Mouse (Mus musculus) cerebellum, postnatal 36 days (tissue): ENCODE measurements around the gene Irf9.
A peak's percentile ranks its signal among the peaks of the same experiment; 100 is the strongest.

Experiments used
- DNase-seq, 2 experiments: peaks; one replicate each; pipeline ENCODE4 v3.0.0; 2021 to 2022; ENCODE audit warnings: mixed read lengths in 2 of 2

The Irf9 gene

GRCm38 (mm10) chr14:55615876-55616275 lies 12.5 kb downstream of the Irf9 start:
- DNase-seq, result no peak

- DNase-seq, result no peak
These were observed 13.5 kb downstream of the Irf9 start for GRCm38 (mm10) chr14:55616844-55617243.

- DNase-seq, result peak; percentile 69 to 73
These were observed 14.5 kb downstream of the Irf9 start, which contains the start of gene Rec8 for GRCm38 (mm10) chr14:55617822-55618221. TSS of gene Rec8 (plus strand) at chr14:55618037.

GRCm38 (mm10) chr14:55618486-55619195 lies 15.3 kb downstream of the Irf9 start:
- peak; percentile 42 to 50 for DNase-seq

GRCm38 (mm10) chr14:55628077-55628827 lies 24.9 kb downstream of the Irf9 start:
- no peak for DNase-seq

GRCm38 (mm10) chr14:55629312-55629711 lies 25.9 kb downstream of the Irf9 start:
- peak; percentile 28 to 32 for DNase-seq

GRCm38 (mm10) chr14:55634874-55635522 lies 31.6 kb downstream of the Irf9 start:
- DNase-seq, result peak; percentile 63 to 64

GRCm38 (mm10) chr14:55635523-55636007 lies 32.2 kb downstream of the Irf9 start, which contains the start of gene Ipo4:
TSS of gene Ipo4 (minus strand) at chr14:55635957.
- peak; percentile 85 for DNase-seq

- DNase-seq, result no peak
These were observed 34.4 kb downstream of the Irf9 start, which contains the start of gene Gm49378 for GRCm38 (mm10) chr14:55637795-55638194. TSS of gene Gm49378 (minus strand) at chr14:55637895.

GRCm38 (mm10) chr14:55640816-55641215 lies 37.4 kb downstream of the Irf9 start:
- DNase-seq, result no peak

- DNase-seq, result no peak
These were observed 37.9 kb downstream of the Irf9 start for GRCm38 (mm10) chr14:55641291-55641690.

GRCm38 (mm10) chr14:55642679-55643059 lies 39.3 kb downstream of the Irf9 start:
- DNase-seq, result no peak

- DNase-seq, result peak; percentile 83 to 88
These were observed 39.9 kb downstream of the Irf9 start, which contains the start of gene Tm9sf1 for GRCm38 (mm10) chr14:55643060-55643907. TSS of gene Tm9sf1 (minus strand) at chr14:55643806.

GRCm38 (mm10) chr14:55644261-55644888 lies 41.0 kb downstream of the Irf9 start:
- no peak for DNase-seq

GRCm38 (mm10) chr14:55649884-55650283 lies 46.5 kb downstream of the Irf9 start, which contains the start of gene Tssk4:
TSS of gene Tssk4 (plus strand) at chr14:55650184.
- DNase-seq, result no peak

GRCm38 (mm10) chr14:55651528-55651927 lies 48.2 kb downstream of the Irf9 start:
- DNase-seq, result no peak

- DNase-seq, result no peak
These were observed 53.6 kb downstream of the Irf9 start for GRCm38 (mm10) chr14:55656935-55657334.

GRCm38 (mm10) chr14:55658011-55658410 lies 54.6 kb downstream of the Irf9 start:
- no peak for DNase-seq
